Mouse (Mus musculus) limb, embryonic 10.5 days (tissue): Measurements from ENCODE around the gene Gata2. TPM values are rescaled to one million over a fixed set of nuclear protein-coding genes. Genes with fewer than 3 reads are reported as not detected.

Experiments used
- DNase-seq: peaks from one replicate; pipeline ENCODE4 v3.0.0-alpha.2; 2017; ENCODE audit warnings: low spot score
- H3K27ac ChIP-seq: fragments of 300-500 bp; sonication (generic); 2 replicates; pipeline ENCODE4 v1.5.1; 2016; ENCODE audit warnings: mild to moderate bottlenecking
- H3K27me3 ChIP-seq: fragments of 300-500 bp; sonication (generic); 2 replicates; pipeline ENCODE4 v1.6.1; 2016; ENCODE audit warnings: low read depth, mild to moderate bottlenecking; ENCODE audit not compliant: poor library complexity, severe bottlenecking
- H3K36me3 ChIP-seq: fragments of 300-500 bp; sonication (generic); 2 replicates; pipeline ENCODE4 v1.6.1; 2016; ENCODE audit warnings: mild to moderate bottlenecking, moderate library complexity
- H3K4me1 ChIP-seq: fragments of 300-500 bp; sonication (generic); 2 replicates; pipeline ENCODE4 v1.6.1; 2016
- H3K4me3 ChIP-seq: fragments of 300-500 bp; sonication (generic); 2 replicates; pipeline ENCODE4 v1.5.1; 2016; ENCODE audit warnings: mild to moderate bottlenecking, moderate library complexity
- H3K9me3 ChIP-seq: fragments of 300-500 bp; sonication (generic); replicated peaks from 2 replicates; pipeline ENCODE4 v1.6.1; 2016; ENCODE audit warnings: mild to moderate bottlenecking
- WGBS: fragments of 180-500 bp; shearing (Covaris S2); methylation state at CpG from one replicate; pipeline ENCODE4 v1.1.7; 2016; 5-methylcytosine and 5-hydroxymethylcytosine counted together
- polyA plus RNA-seq: library from polyadenylated mRNA; unstranded; fragments of >200 nt; fragmentation: Nextera tagmentation; extraction: Ambion mirVana; gene quantifications from 2 replicates; pipeline ENCODE4 v1.2.1, GENCODE M21; 2016

Gata2 gene
- polyA plus RNA-seq, 1 experiment from 2014 or later, result 9.0 TPM

GRCm38 (mm10) chr6:88197313-88198069, 3.8 kb downstream of the Gata2 start:
- DNase-seq, result peak; percentile 69
- Histone ChIP-seq H3K4me3 (peak overlapping the region; percentile 55), H3K27me3 (peaks cover 100% of the 10 kb centered on the region), H3K9me3 (no peaks in the 10 kb centered on the region), H3K4me1 (peaks cover 74% of the 10 kb centered on the region), H3K36me3 (no peaks in the 10 kb centered on the region), H3K27ac (peak overlapping the region; percentile 59; the same call in 1 of the 2 replicates)
- WGBS, result 1% methylated on average over 39 of the region's 39 CpGs

DNA sequence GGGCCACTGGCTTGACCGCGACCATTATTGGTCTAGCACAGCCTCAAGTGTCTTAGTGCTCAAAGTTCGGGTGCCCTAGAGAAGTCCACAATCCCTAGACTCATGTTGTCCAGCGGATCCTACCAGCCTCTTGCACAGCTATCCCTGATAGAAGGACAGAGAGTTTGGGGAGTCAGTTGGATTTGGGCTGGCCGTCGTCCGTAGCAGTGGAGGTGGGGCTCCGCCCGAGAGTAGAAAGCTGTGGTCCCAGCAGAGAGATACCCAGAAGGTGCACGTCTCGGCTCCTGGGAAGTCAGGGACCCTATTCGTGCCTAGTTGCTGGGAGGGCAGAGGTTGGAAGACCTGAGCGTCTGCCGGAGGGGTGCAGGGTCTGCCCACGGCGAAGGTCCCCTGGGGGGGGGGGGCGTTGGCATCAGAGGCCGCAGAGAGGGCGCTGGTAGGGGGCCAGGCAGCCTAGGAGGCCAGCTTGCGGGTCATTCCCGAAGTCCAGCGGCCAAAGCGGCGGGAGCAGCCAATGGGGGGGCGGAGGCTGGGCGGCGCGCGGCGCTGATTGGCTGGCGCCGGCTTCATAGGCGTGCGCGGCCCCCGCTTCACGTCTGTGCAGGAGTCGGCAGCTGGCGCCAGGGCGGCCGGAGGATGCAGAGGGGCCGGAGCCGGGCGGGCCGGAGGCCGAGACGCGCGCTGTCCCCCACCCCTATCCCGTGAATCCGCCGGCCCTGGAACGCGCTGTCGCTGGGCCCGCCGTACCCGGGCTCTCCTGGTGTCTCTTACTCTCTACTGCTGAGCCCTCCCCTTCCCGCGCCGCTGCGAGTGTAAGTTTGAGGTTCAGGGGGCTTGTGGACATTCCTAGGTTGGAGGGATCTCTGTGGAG, 4.6 kb downstream of the Gata2 start:
- no peaks in the 10 kb centered on the region for H3K36me3 ChIP-seq
- WGBS, result 0% methylated on average over 54 of the region's 62 CpGs
- H3K27ac ChIP-seq, result peak overlapping the region; percentile 47; the same call in 1 of the 2 replicates
- H3K4me1 ChIP-seq, result peaks cover 80% of the 10 kb centered on the region
- no peaks in the 10 kb centered on the region for H3K9me3 ChIP-seq
- H3K27me3 ChIP-seq, result peaks cover 100% of the 10 kb centered on the region
- DNase-seq, result peak; percentile 90
- H3K4me3 ChIP-seq, result peak overlapping the region; percentile 55

DNA sequence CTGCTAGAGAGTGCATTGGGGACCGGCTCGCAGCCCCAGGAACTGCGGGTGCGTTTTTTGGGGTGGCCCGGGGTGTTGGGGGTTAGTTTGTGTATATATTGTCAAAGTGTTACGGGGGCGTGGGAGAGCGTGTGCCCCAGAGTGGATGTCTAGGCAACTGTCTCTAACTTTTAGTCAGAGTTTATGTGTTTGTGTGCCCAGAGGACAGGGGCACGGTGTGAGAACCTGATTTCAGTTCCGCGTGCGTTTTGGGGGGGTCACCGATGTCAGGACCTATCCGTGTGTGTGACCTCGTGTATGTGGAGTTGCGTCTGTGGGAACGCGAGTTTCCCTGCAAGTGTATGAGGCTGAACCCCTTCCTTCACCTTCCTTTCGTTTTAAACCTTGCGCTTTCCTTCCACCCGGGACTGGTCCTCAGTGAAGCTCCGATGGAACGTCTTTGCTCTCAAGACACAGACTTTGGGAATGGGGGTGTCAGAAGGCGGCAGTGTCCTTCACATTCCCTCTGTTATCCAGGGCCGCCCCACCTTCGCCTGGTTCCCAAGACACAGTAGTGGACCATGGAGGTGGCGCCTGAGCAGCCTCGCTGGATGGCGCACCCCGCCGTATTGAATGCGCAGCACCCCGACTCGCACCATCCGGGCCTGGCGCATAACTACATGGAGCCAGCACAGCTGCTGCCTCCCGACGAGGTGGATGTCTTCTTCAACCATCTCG, 5.5 kb downstream of the Gata2 start:
- peak overlapping the region; percentile 55 for H3K4me3 ChIP-seq
- no peaks in the 10 kb centered on the region for H3K9me3 ChIP-seq
- H3K4me1 ChIP-seq, result peaks cover 79% of the 10 kb centered on the region
- 0 out of 2 replicates have a peak overlapping the region, but pooled peaks have one; percentile 38 for H3K27ac ChIP-seq
- no peak for DNase-seq
- WGBS, result 2% methylated on average over 39 of the region's 39 CpGs
- H3K36me3 ChIP-seq, result no peaks in the 10 kb centered on the region
- peaks cover 100% of the 10 kb centered on the region for H3K27me3 ChIP-seq

DNA sequence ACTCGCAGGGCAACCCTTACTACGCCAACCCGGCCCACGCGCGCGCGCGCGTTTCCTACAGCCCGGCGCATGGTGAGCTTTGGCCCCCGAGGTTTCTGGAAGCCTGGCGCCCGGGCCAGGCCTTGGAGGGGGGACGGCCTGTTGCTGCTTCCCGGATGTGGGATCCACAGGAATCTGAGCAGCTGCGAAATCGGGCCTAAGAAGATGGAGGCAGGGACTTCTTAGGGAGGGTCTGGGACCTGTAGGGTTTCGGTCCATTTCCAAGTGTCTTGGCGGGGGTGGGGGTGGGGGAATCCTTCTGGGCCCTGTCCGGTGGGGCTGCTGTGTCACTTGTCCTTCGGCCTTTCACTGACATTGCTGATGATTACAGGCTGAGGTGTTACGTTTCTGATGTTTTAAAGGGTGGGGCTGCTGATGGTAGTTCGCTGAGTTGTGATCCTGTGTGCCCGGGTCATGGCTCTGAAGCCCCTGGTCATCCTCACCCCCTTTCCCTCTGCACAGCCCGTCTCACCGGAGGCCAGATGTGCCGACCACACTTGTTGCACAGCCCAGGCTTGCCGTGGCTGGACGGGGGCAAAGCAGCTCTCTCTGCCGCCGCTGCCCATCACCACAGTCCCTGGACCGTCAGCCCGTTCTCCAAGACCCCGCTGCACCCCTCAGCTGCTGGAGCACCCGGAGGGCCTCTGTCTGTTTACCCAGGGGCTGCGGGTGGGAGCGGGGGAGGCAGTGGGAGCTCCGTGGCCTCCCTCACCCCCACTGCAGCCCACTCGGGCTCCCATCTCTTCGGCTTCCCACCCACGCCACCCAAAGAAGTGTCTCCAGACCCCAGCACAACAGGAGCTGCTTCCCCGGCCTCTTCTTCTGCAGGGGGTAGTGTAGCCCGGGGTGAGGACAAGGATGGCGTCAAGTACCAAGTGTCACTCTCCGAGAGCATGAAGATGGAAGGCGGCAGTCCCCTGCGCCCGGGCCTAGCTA, 6.3 kb downstream of the Gata2 start:
- H3K9me3 ChIP-seq, result no peaks in the 10 kb centered on the region
- H3K36me3 ChIP-seq, result no peaks in the 10 kb centered on the region
- peak overlapping the region; percentile 55 for H3K4me3 ChIP-seq
- peaks cover 100% of the 10 kb centered on the region for H3K27me3 ChIP-seq
- peaks cover 80% of the 10 kb centered on the region for H3K4me1 ChIP-seq
- WGBS, result 3% methylated on average over 50 of the region's 50 CpGs
- peak; percentile 67 for DNase-seq
- no peak overlapping the region for H3K27ac ChIP-seq

DNA sequence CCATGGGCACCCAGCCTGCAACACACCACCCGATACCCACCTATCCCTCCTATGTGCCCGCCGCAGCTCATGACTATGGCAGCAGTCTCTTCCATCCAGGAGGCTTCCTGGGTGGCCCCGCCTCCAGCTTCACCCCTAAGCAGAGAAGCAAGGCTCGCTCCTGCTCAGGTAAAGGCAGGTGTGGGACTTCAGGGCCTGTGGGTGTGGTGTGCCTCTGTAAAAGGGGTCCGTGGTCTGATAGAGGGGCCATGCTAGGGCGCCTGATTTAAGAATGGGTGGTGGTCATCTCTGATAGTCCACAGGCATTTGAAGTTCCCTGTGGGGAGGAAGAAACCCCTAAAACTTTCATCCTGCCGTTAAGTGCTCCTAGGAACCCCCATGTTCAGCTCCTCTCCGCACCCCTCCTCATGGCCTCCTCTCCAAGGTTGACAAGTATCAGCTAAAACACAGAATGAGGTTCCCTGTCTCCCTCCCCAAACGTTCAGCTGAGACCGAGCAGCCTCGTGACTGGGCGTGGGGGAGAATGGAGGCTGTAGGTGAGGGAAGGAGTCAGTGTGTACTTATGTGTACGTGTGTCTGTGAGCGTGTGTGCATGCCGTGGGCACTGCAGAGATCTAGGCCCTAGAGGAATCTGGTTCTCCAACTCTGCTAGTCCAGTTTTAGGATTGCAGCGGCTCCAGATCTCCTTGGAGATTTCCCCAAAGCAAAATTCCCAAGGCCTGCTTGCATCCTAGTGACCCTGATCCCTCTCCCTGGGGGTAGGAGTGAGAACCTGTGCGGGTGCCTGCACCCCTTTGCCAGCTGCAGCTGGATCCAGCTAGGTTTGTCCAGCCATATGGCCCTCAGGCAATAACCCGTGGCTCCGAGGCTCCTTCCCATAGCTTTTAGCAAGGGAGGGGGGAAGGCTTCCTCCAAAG, 7.3 kb downstream of the Gata2 start:
- H3K36me3 ChIP-seq, result no peaks in the 10 kb centered on the region
- peaks cover 83% of the 10 kb centered on the region for H3K4me1 ChIP-seq
- 8% methylated on average over 20 of the region's 20 CpGs for WGBS
- DNase-seq, result peak; percentile 47
- no peak overlapping the region for H3K27ac ChIP-seq
- no peaks in the 10 kb centered on the region for H3K9me3 ChIP-seq
- H3K4me3 ChIP-seq, result peak overlapping the region; percentile 55; the same call in 1 of the 2 replicates
- H3K27me3 ChIP-seq, result peaks cover 100% of the 10 kb centered on the region

- peaks cover 73% of the 10 kb centered on the region for H3K4me1 ChIP-seq
- peaks cover 100% of the 10 kb centered on the region for H3K27me3 ChIP-seq
- 7% methylated on average over 15 of the region's 15 CpGs for WGBS
- H3K36me3 ChIP-seq, result no peaks in the 10 kb centered on the region
- peak overlapping the region; percentile 21; the same call in 1 of the 2 replicates for H3K27ac ChIP-seq
- H3K4me3 ChIP-seq, result no peak overlapping the region; the same call in 1 of the 2 replicates
- no peaks in the 10 kb centered on the region for H3K9me3 ChIP-seq
- peak; percentile 53 for DNase-seq
Observed at GRCm38 (mm10) chr6:88201926-88202700, 8.4 kb downstream of the Gata2 start.

DNA sequence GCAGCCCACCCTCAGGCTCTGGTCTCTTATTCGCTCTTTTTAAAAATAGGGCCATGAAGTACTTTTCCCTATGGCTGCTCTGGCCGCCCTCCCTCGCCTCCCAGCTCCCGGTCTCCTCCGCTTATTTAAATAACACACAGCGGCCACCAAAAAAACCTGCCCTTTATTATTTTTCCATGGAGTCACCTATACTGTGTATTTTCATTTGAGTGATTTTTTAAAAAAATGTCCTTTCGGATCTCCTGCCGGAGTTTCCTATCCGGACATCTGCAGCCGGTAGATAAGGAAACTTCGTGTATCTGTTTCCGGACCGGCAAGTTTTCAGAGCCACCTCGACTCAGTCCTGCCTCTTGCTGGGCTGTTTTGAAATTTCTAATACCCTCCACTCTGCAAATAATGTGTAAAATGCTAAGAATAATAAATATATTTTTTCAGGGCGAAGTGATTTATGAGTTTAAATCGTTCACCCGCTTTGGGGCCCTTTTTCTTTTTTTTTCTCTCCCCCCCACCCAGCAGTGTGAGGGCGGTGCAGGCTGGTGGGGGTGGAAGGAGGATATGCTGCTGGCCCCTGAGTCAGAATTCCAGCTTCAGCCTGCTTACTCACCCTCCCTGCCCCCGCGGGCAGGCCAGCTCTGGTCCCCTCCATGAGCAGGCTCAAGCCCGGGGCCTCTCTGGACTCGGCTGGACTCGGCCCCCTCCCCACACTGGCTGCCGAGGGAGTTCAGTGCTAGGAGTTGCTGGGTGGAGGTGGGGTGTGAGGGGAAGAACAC, 9.4 kb downstream of the Gata2 start:
- no peak overlapping the region for H3K27ac ChIP-seq
- H3K9me3 ChIP-seq, result no peaks in the 10 kb centered on the region
- 1% methylated on average over 24 of the region's 24 CpGs for WGBS
- no peaks in the 10 kb centered on the region for H3K36me3 ChIP-seq
- H3K27me3 ChIP-seq, result peaks cover 100% of the 10 kb centered on the region
- peaks cover 63% of the 10 kb centered on the region for H3K4me1 ChIP-seq
- peak; percentile 67 for DNase-seq
- H3K4me3 ChIP-seq, result peak overlapping the region; percentile 2; the same call in 1 of the 2 replicates

DNA sequence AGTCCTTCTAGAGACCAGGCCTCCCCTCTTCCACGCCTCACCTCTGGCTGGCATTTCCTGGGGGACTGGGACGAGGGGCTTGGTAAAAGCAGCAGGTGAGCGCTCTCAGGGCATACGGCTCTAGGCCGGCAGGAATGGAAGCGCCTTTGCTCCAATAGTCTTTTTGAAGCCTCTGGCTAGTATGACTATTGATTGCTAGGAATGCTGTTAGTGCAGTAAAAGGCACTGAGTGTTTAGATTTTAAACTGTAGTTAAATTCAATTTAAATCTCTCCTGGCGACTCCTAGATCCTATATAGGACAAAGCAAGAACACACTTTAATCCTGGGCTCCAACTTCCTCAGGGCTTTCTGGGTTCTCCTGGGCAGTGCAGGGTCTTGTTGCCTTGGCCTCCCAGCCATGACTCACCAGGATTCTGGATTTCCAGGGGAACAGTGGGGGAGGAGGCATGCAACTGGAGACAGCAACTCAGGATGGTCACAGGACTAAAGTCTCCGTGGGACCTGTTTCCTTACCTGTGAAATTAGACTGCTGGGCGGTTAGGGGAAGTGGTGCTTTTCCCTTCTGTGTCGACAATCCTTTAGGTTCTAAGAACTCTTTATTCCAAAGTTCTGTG, 10.2 kb downstream of the Gata2 start:
- H3K4me3 ChIP-seq, result no peak overlapping the region
- H3K27ac ChIP-seq, result no peak overlapping the region
- peaks cover 55% of the 10 kb centered on the region for H3K4me1 ChIP-seq
- peak; percentile 50 for DNase-seq
- 6% methylated on average over 10 of the region's 10 CpGs for WGBS
- H3K36me3 ChIP-seq, result no peaks in the 10 kb centered on the region
- peaks cover 100% of the 10 kb centered on the region for H3K27me3 ChIP-seq
- no peaks in the 10 kb centered on the region for H3K9me3 ChIP-seq

- Histone ChIP-seq H3K36me3 (no peaks in the 10 kb centered on the region), H3K9me3 (no peaks in the 10 kb centered on the region), H3K27me3 (peaks cover 100% of the 10 kb centered on the region), H3K27ac (peak overlapping the region; percentile 15; the same call in 1 of the 2 replicates), H3K4me3 (no peak overlapping the region), H3K4me1 (peaks cover 46% of the 10 kb centered on the region)
- DNase-seq, result peak; percentile 60
- WGBS, result 10% methylated on average over 25 of the region's 25 CpGs
Observed at GRCm38 (mm10) chr6:88204531-88205385, 11.1 kb downstream of the Gata2 start.
